Mouse (Mus musculus): ENCODE results near the gene Serpina3g. TPM values are rescaled to one million over a fixed set of nuclear protein-coding genes. Genes with fewer than 3 reads are reported as not detected.

The Serpina3g gene
- total RNA-seq, 2 experiments from 2014 or later, result not detected

- no peak for DNase-seq
These were observed 47.3 kb downstream of the Serpina3g start for GRCm38 (mm10) chr12:104283380-104283779.

- no peak for DNase-seq
These were observed 52.3 kb downstream of the Serpina3g start for GRCm38 (mm10) chr12:104288336-104288735.

DNA sequence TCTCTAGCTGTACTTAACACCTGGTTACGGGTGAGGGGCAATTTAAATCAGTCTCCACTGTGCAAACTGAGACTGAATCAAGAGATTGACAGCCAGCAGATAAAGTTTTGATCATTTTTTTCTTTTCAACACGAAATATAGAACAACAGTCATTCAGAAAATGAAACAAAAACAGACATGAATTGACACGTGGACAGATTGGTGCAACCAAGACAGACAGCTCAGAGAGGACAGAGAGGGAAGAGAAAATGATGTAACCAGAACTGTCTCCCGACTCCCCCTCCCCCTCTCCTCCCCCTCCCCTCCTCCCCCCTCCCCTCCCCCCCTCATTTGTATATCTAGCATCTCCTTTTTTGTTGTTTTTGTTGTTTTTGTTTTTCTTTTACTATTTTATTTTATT lies 53.8 kb downstream of the Serpina3g start:
- DNase-seq, result no peak

Other genes with a start within 250 kb of the Serpina3g start
- gene Serpina11, start 246.3 kb upstream of the Serpina3g start, total RNA-seq (2021), result not detected
- not detected for gene Serpina9, start 222.5 kb upstream of the Serpina3g start, total RNA-seq (2021)
- not detected for gene Serpina12, start 191.8 kb upstream of the Serpina3g start, total RNA-seq (2021)
- gene Serpina5, start 135.1 kb upstream of the Serpina3g start, total RNA-seq (2021), result not detected
- not detected for gene Serpina3a, start 123.5 kb upstream of the Serpina3g start, total RNA-seq (2021)
- gene Serpina3b, start 108.2 kb upstream of the Serpina3g start, total RNA-seq (2021), result not detected
- gene Serpina3c, start 82.4 kb upstream of the Serpina3g start, total RNA-seq (2021), result 1 to 10 TPM in 1 of 2 experiments, under 1 TPM in 1; 0.72 to 6.2 TPM
- gene Serpina3f, start 21.7 kb upstream of the Serpina3g start, total RNA-seq (2021), result not detected
- not detected for gene Serpina3i, start 26.9 kb downstream of the Serpina3g start, total RNA-seq (2021)
- not detected for gene Serpina3j, start 78.3 kb downstream of the Serpina3g start, total RNA-seq (2021)
- gene Serpina3k, start 102.2 kb downstream of the Serpina3g start, total RNA-seq (2021), result under 1 TPM; 0.13 to 0.62 TPM
- under 1 TPM in 1 of 2 experiments, not detected in 1; 0.59 TPM for gene Serpina3m, start 102.2 kb downstream of the Serpina3g start, total RNA-seq (2021)
- 10 to 100 TPM in 1 of 2 experiments, 1 to 10 TPM in 1; 2.4 to 14.9 TPM for gene Serpina3n, start 170.5 kb downstream of the Serpina3g start, total RNA-seq (2021)
- gene Gsc, start 237.1 kb downstream of the Serpina3g start, total RNA-seq (2021), result under 1 TPM in 1 of 2 experiments, not detected in 1; 0.20 TPM